Mouse (Mus musculus): ENCODE measurements at regions not wholly inside any gene's neighbourhood (a gene's known extent, or its start where the extent isn't known, plus 50 kb on each side); places are given as distances from the start of the nearest gene placed in this dataset.
"Not testable (repeated sequence)": the region's sequence is repeated elsewhere in the genome, so short reads cannot be mapped to it uniquely, and the experiment has no call there.

- DNase-seq (ENCODE audit: low spot score in 2 of 2) = no peak
These were observed 57.8 kb downstream of the Dusp6 start for GRCm38 (mm10) chr10:99320797-99321196.

GRCm38 (mm10) chr10:99323358-99323757 lies 60.3 kb downstream of the Dusp6 start:
- DNase-seq (ENCODE audit: low spot score in 2 of 2) = peak; percentile 71 to 81

GRCm38 (mm10) chr10:99327501-99327900 lies 64.5 kb downstream of the Dusp6 start:
- no peak for DNase-seq (ENCODE audit: low spot score in 2 of 2)

- no peak for DNase-seq (ENCODE audit: low spot score in 2 of 2)
These were observed 65.5 kb downstream of the Dusp6 start for GRCm38 (mm10) chr10:99328568-99328967.

- DNase-seq (ENCODE audit: low spot score in 2 of 2) = no peak
These were observed 66.4 kb downstream of the Dusp6 start for GRCm38 (mm10) chr10:99329469-99329868.

- no peak for DNase-seq (ENCODE audit: low spot score in 2 of 2)
These were observed 67.5 kb downstream of the Dusp6 start for GRCm38 (mm10) chr10:99330519-99330918.

- DNase-seq (ENCODE audit: low spot score in 2 of 2) = no peak
These were observed 68.8 kb downstream of the Dusp6 start for GRCm38 (mm10) chr10:99331876-99332275.

- no peak for DNase-seq (ENCODE audit: low spot score in 2 of 2)
These were observed 70.8 kb downstream of the Dusp6 start for GRCm38 (mm10) chr10:99333831-99334230.

GRCm38 (mm10) chr10:99336091-99336490 lies 73.1 kb downstream of the Dusp6 start:
- DNase-seq (ENCODE audit: low spot score in 2 of 2) = no peak

- DNase-seq (ENCODE audit: low spot score in 2 of 2) = not testable (repeated sequence)
These were observed 75.8 kb downstream of the Dusp6 start for GRCm38 (mm10) chr10:99338790-99339189.

- peak; percentile 76 to 85 for DNase-seq (ENCODE audit: low spot score in 2 of 2)
These were observed 76.4 kb downstream of the Dusp6 start for GRCm38 (mm10) chr10:99339291-99339912.

- not testable (repeated sequence) for DNase-seq (ENCODE audit: low spot score in 2 of 2)
These were observed 77.0 kb downstream of the Dusp6 start for GRCm38 (mm10) chr10:99340057-99340456.

GRCm38 (mm10) chr10:99349125-99349716 lies 86.2 kb downstream of the Dusp6 start:
- DNase-seq (ENCODE audit: low spot score in 2 of 2) = no peak

GRCm38 (mm10) chr10:99353541-99354292 lies 90.7 kb downstream of the Dusp6 start:
- DNase-seq (ENCODE audit: low spot score in 2 of 2) = peak in 1 of 2 experiments; percentile 9

- no peak for DNase-seq (ENCODE audit: low spot score in 2 of 2)
These were observed 91.3 kb downstream of the Dusp6 start for GRCm38 (mm10) chr10:99354352-99354751.

GRCm38 (mm10) chr10:99355303-99355702 lies 92.3 kb downstream of the Dusp6 start:
- no peak for DNase-seq (ENCODE audit: low spot score in 2 of 2)

GRCm38 (mm10) chr10:99356221-99356620 lies 93.2 kb downstream of the Dusp6 start:
- DNase-seq (ENCODE audit: low spot score in 2 of 2) = no peak

- DNase-seq (ENCODE audit: low spot score in 2 of 2) = peak; percentile 15 to 29
These were observed 93.9 kb downstream of the Dusp6 start for GRCm38 (mm10) chr10:99356883-99357282.

- DNase-seq (ENCODE audit: low spot score in 2 of 2) = no peak
These were observed 94.3 kb downstream of the Dusp6 start for GRCm38 (mm10) chr10:99357347-99357746.

GRCm38 (mm10) chr10:99358256-99358655 lies 95.2 kb downstream of the Dusp6 start:
- no peak for DNase-seq (ENCODE audit: low spot score in 2 of 2)

- DNase-seq (ENCODE audit: low spot score in 2 of 2) = no peak
These were observed 96.4 kb downstream of the Dusp6 start for GRCm38 (mm10) chr10:99359439-99359866.

GRCm38 (mm10) chr10:99360601-99361000 lies 97.6 kb downstream of the Dusp6 start:
- not testable (repeated sequence) for DNase-seq (ENCODE audit: low spot score in 2 of 2)

- peak in 1 of 2 experiments; percentile 27 for DNase-seq (ENCODE audit: low spot score in 2 of 2)
These were observed 103.1 kb downstream of the Dusp6 start for GRCm38 (mm10) chr10:99366162-99366561.

Measured in left cerebral cortex, adult 9 months (tissue).